Mouse (Mus musculus): ENCODE data around the gene Ptpn21. TPM values are rescaled to one million over a fixed set of nuclear protein-coding genes. Genes with fewer than 3 reads are reported as not detected.

Ptpn21 gene
- polyA plus RNA-seq, 1 experiment from 2014 or later = 3.7 TPM

DNA sequence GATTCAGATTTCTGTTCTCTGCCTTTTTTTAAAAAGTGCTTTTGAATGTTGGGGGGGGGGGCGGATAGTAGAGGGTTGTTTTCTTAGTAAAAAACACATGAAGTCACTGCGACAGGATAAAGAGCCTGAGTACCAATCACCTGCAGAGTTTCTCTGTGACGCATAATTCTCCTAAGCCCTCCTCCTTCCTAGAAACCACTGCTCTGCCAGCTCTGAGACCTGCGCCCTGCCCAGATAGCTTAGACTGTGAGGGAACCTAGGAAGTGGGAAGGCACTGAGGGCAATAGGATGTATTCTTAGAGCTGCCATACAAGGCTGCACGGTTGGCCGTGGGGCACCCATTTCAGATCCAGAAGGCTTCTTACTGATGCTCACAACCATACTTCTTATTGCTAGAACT lies 24.4 kb downstream of the Ptpn21 start:
- no peak overlapping the region for H3K4me2 ChIP-seq (ENCODE audit: low read length)
- no peaks in the 10 kb centered on the region for H3K36me3 ChIP-seq (ENCODE audit: control insufficient read depth, insufficient read depth, low read length)
- 75% methylated on average over 6 of the region's 6 CpGs for WGBS
- no peaks in the 10 kb centered on the region for H3K27me3 ChIP-seq (replicated peaks; ENCODE audit: control insufficient read depth, insufficient read depth, low read length)
- no peaks in the 10 kb centered on the region for H3K4me1 ChIP-seq (ENCODE audit: control insufficient read depth, insufficient read depth, low read depth, low read length)
- ATAC-seq = no peak
- H3K9me3 ChIP-seq (ENCODE audit: control insufficient read depth, low read length) = no peaks in the 10 kb centered on the region
- H3K9ac ChIP-seq (ENCODE audit: low read depth, low read length) = no peak overlapping the region
- H3K4me3 ChIP-seq (ENCODE audit: low read length) = no peak overlapping the region
- no peak overlapping the region for H3K27ac ChIP-seq (ENCODE audit: low read depth, low read length)

DNA sequence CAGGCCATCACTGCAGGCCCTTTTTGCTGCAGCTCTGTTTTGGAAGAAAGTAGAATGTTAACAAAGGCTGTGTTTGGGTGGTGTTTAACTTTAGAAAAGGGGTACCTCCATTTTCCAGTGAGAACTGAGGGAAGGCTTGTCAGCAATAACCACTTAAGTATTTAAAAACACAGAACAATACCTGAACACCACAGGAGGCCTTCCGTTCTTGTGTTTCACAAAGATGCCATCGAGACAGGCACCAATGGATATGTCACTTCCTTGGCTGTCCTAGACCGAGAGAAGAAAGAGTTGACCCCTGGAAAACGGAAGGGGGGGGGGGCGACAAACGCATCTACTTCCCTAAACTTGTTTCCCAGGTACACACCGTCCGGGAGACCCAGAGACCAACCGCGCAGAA lies 33.2 kb downstream of the Ptpn21 start:
- Histone ChIP-seq H3K4me2 (ENCODE audit: low read length) (no peak overlapping the region), H3K27me3 (replicated peaks; ENCODE audit: control insufficient read depth, insufficient read depth, low read length) (no peaks in the 10 kb centered on the region), H3K9ac (ENCODE audit: low read depth, low read length) (no peak overlapping the region), H3K36me3 (ENCODE audit: control insufficient read depth, insufficient read depth, low read length) (0 out of 2 replicates have a peak, but pooled peaks cover 3% of the 10 kb centered on the region), H3K9me3 (ENCODE audit: control insufficient read depth, low read length) (no peaks in the 10 kb centered on the region), H3K4me3 (ENCODE audit: low read length) (no peak overlapping the region), H3K4me1 (ENCODE audit: control insufficient read depth, insufficient read depth, low read depth, low read length) (no peaks in the 10 kb centered on the region), H3K27ac (ENCODE audit: low read depth, low read length) (no peak overlapping the region)
- ATAC-seq = no peak
- WGBS = 66% methylated on average over 10 of the region's 10 CpGs

DNA sequence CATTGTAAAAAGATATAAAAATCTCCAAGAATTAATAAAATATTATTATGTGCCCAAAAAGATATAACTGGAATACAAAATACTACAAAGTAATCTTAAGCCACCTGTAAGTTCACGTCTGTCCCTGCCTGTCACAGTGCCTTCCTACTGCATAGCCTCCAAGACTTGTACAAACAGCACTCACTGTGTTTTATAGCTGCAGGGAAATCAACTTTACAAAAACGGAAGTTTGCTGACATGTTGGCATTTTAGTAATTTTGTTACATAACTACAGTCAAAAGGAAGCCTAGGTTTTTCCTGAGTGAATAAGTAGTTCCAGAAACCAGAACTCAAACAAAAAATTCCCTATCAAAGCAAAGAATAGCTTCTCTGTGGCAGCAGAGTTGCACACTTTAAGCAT lies 33.7 kb downstream of the Ptpn21 start:
- 0 out of 2 replicates have a peak, but pooled peaks cover 3% of the 10 kb centered on the region for H3K36me3 ChIP-seq (ENCODE audit: control insufficient read depth, insufficient read depth, low read length)
- H3K27ac ChIP-seq (ENCODE audit: low read depth, low read length) = no peak overlapping the region
- H3K4me1 ChIP-seq (ENCODE audit: control insufficient read depth, insufficient read depth, low read depth, low read length) = no peaks in the 10 kb centered on the region
- no peaks in the 10 kb centered on the region for H3K9me3 ChIP-seq (ENCODE audit: control insufficient read depth, low read length)
- 86% methylated on average over 2 of the region's 2 CpGs for WGBS
- no peaks in the 10 kb centered on the region for H3K27me3 ChIP-seq (replicated peaks; ENCODE audit: control insufficient read depth, insufficient read depth, low read length)
- no peak overlapping the region for H3K4me3 ChIP-seq (ENCODE audit: low read length)
- ATAC-seq = no peak
- H3K4me2 ChIP-seq (ENCODE audit: low read length) = no peak overlapping the region
- no peak overlapping the region for H3K9ac ChIP-seq (ENCODE audit: low read depth, low read length)

DNA sequence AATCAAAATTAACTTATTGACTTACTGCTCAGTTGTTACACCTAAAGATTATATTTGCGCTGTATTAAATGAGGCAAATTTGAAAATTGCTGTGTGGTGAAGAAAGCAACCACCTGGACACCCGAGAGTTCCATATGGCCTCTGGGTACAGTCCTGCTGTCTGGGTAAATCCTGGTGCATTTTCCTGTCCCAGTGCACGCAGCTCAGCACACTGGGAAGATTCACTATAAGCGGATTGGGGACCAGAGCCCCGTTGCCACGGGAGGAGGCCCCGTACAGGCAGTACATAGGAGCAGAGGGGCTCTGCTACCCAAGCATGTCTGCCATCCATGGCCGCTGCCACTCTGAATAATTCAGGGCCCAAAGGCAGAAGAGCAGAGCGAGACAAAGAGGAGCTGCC lies 35.6 kb downstream of the Ptpn21 start:
- Histone ChIP-seq H3K27me3 (replicated peaks; ENCODE audit: control insufficient read depth, insufficient read depth, low read length) (no peaks in the 10 kb centered on the region), H3K9me3 (ENCODE audit: control insufficient read depth, low read length) (no peaks in the 10 kb centered on the region), H3K4me3 (ENCODE audit: low read length) (no peak overlapping the region), H3K4me1 (ENCODE audit: control insufficient read depth, insufficient read depth, low read depth, low read length) (no peaks in the 10 kb centered on the region), H3K4me2 (ENCODE audit: low read length) (no peak overlapping the region), H3K9ac (ENCODE audit: low read depth, low read length) (no peak overlapping the region), H3K36me3 (ENCODE audit: control insufficient read depth, insufficient read depth, low read length) (0 out of 2 replicates have a peak, but pooled peaks cover 6% of the 10 kb centered on the region), H3K27ac (ENCODE audit: low read depth, low read length) (no peak overlapping the region)
- no peak for ATAC-seq
- WGBS = 69% methylated on average over 9 of the region's 9 CpGs

DNA sequence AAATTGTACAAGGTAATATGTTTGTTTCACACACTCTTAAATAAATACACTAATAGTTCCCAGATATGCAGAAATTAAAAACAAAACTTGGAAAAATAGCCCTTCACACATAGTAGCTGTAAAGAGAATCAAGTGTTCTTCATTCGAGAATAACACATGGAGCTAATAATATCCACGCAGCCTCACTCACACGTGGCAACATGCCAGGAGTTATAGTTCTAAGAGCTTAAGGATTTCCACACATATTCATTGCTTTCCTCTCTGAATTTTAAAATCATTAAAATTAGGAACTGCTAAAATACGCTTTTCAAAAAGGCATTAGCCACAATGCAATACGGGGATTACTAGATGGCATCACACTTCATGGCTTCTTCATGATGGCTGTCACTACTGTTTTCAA lies 40.0 kb downstream of the Ptpn21 start:
- Histone ChIP-seq H3K9me3 (ENCODE audit: control insufficient read depth, low read length) (no peaks in the 10 kb centered on the region), H3K4me2 (ENCODE audit: low read length) (no peak overlapping the region), H3K27me3 (replicated peaks; ENCODE audit: control insufficient read depth, insufficient read depth, low read length) (no peaks in the 10 kb centered on the region), H3K4me3 (ENCODE audit: low read length) (no peak overlapping the region), H3K4me1 (ENCODE audit: control insufficient read depth, insufficient read depth, low read depth, low read length) (no peaks in the 10 kb centered on the region), H3K36me3 (ENCODE audit: control insufficient read depth, insufficient read depth, low read length) (peaks cover 3% of the 10 kb centered on the region; the same call in 1 of the 2 replicates), H3K27ac (ENCODE audit: low read depth, low read length) (no peak overlapping the region), H3K9ac (ENCODE audit: low read depth, low read length) (no peak overlapping the region)
- ATAC-seq = no peak
- 79% methylated on average over 5 of the region's 5 CpGs for WGBS

DNA sequence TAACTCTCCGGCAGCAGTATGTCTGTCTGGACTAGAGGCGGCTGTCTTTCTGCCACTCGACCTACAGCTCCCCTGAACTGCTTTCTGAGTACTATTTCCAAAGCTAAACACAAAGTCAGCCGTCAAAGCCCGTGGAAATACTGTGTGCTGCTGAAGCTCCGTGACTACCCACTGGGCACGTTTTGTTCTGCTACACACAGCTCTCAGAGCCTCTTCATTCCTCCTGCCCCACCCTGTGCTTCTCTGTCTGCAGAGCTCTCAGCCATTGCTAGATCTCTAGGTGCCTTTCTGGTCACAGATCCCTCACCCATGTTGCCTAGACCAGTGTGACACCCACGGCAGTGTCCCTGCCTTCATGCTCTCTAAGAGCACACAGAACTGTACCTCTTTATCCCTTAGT lies 47.0 kb downstream of the Ptpn21 start:
- Histone ChIP-seq H3K4me2 (ENCODE audit: low read length) (no peak overlapping the region), H3K9me3 (ENCODE audit: control insufficient read depth, low read length) (no peaks in the 10 kb centered on the region), H3K4me1 (ENCODE audit: control insufficient read depth, insufficient read depth, low read depth, low read length) (no peaks in the 10 kb centered on the region), H3K27ac (ENCODE audit: low read depth, low read length) (no peak overlapping the region), H3K4me3 (ENCODE audit: low read length) (no peak overlapping the region), H3K27me3 (replicated peaks; ENCODE audit: control insufficient read depth, insufficient read depth, low read length) (no peaks in the 10 kb centered on the region), H3K9ac (ENCODE audit: low read depth, low read length) (no peak overlapping the region), H3K36me3 (ENCODE audit: control insufficient read depth, insufficient read depth, low read length) (no peaks in the 10 kb centered on the region; the same call in 1 of the 2 replicates)
- WGBS = 81% methylated on average over 8 of the region's 8 CpGs
- ATAC-seq = no peak

DNA sequence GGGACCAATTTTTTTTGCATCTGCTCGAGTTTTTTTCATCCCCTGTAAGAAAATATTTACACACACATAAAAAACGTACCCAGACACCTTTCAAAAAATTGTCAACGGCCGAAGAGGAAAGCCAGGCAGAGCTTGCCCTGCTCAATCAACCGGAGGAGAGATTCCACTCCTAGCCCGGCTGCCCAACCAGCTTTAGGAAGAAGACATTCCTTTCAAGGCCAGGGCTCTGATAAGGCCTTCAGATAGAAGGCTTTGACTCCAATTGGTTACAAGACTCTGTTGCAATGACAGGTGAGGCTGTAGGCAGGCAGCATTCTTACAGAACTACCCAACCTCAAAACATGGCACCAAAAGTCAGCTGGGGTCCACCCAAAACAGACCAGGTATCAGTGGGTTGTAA lies 53.6 kb downstream of the Ptpn21 start:
- WGBS = 84% methylated on average over 6 of the region's 6 CpGs
- Histone ChIP-seq H3K4me2 (ENCODE audit: low read length) (no peak overlapping the region), H3K4me3 (ENCODE audit: low read length) (no peak overlapping the region), H3K9ac (ENCODE audit: low read depth, low read length) (no peak overlapping the region), H3K36me3 (ENCODE audit: control insufficient read depth, insufficient read depth, low read length) (peaks cover 2% of the 10 kb centered on the region), H3K27ac (ENCODE audit: low read depth, low read length) (no peak overlapping the region), H3K4me1 (ENCODE audit: control insufficient read depth, insufficient read depth, low read depth, low read length) (no peaks in the 10 kb centered on the region), H3K27me3 (replicated peaks; ENCODE audit: control insufficient read depth, insufficient read depth, low read length) (no peaks in the 10 kb centered on the region), H3K9me3 (ENCODE audit: control insufficient read depth, low read length) (no peaks in the 10 kb centered on the region)
- no peak for ATAC-seq

DNA sequence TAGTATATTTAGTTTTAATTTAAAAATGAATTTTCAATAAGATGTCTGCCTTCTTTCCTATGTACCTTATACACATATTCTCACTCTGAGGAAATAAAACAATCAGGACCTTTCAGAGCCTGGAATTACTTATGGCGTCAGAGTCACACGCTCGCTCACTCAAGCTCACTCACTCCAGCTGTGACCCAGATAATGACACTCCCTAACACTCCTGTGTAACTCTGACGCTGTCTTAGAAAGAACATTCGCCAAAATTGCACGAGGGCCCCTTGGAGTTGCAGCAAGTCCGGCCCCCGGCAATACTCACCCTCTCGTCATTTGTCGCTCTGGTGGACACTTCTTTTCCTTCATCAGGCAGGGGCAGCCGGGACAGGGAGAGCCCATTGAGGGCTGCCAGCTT lies 54.0 kb downstream of the Ptpn21 start:
- no peak overlapping the region for H3K27ac ChIP-seq (ENCODE audit: low read depth, low read length)
- H3K4me2 ChIP-seq (ENCODE audit: low read length) = no peak overlapping the region
- H3K9me3 ChIP-seq (ENCODE audit: control insufficient read depth, low read length) = no peaks in the 10 kb centered on the region
- ATAC-seq = no peak
- 80% methylated on average over 11 of the region's 11 CpGs for WGBS
- no peaks in the 10 kb centered on the region for H3K4me1 ChIP-seq (ENCODE audit: control insufficient read depth, insufficient read depth, low read depth, low read length)
- H3K4me3 ChIP-seq (ENCODE audit: low read length) = no peak overlapping the region
- no peaks in the 10 kb centered on the region for H3K27me3 ChIP-seq (replicated peaks; ENCODE audit: control insufficient read depth, insufficient read depth, low read length)
- no peak overlapping the region for H3K9ac ChIP-seq (ENCODE audit: low read depth, low read length)
- peaks cover 2% of the 10 kb centered on the region for H3K36me3 ChIP-seq (ENCODE audit: control insufficient read depth, insufficient read depth, low read length)

DNA sequence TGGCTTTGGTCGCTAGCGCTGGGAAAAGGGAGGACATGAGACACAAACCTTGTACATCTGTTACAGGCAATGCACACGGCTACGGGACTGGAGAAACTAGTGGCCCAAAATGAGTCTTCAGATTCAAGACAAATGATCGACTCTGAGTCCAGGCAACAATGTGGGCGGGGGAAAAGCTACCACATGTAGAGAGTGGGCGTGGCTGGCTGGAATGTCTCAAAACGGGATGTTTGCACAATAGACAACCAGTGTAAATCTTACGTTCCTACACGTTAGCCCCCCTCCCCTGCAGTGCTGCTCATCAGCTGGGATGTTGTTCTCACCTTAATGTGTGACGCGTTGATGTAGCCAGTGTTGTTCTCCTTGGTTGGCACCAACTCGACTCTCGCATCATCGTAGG lies 55.0 kb downstream of the Ptpn21 start:
- Histone ChIP-seq H3K9ac (ENCODE audit: low read depth, low read length) (no peak overlapping the region), H3K9me3 (ENCODE audit: control insufficient read depth, low read length) (no peaks in the 10 kb centered on the region), H3K4me2 (ENCODE audit: low read length) (no peak overlapping the region), H3K4me3 (ENCODE audit: low read length) (no peak overlapping the region), H3K36me3 (ENCODE audit: control insufficient read depth, insufficient read depth, low read length) (peaks cover 2% of the 10 kb centered on the region), H3K27me3 (replicated peaks; ENCODE audit: control insufficient read depth, insufficient read depth, low read length) (no peaks in the 10 kb centered on the region), H3K27ac (ENCODE audit: low read depth, low read length) (no peak overlapping the region), H3K4me1 (ENCODE audit: control insufficient read depth, insufficient read depth, low read depth, low read length) (no peaks in the 10 kb centered on the region)
- ATAC-seq = no peak
- WGBS = 83% methylated on average over 15 of the region's 15 CpGs

DNA sequence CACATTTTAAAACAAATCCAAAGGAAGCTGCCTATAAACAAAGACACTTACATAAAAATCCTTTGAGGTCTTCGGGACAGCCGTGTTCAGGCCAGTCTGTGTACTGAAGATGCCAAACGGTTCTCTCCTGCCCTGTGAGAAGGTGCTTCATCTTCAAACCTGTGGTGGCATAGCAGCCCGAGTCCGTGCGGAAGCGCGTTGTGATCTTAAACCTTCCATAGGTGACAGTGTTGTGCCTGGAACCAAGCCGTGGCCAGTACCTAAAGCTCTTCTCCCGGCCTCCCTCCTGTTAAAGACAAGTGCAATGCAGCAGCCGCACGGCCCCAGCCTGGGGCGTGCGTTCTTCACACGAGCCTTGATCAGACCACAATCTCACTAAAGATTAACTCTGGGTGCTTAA lies 57.3 kb downstream of the Ptpn21 start:
- 91% methylated on average over 15 of the region's 15 CpGs for WGBS
- Histone ChIP-seq H3K27ac (ENCODE audit: low read depth, low read length) (no peak overlapping the region), H3K36me3 (ENCODE audit: control insufficient read depth, insufficient read depth, low read length) (peaks cover 2% of the 10 kb centered on the region), H3K9me3 (ENCODE audit: control insufficient read depth, low read length) (no peaks in the 10 kb centered on the region), H3K4me2 (ENCODE audit: low read length) (no peak overlapping the region), H3K4me3 (ENCODE audit: low read length) (no peak overlapping the region), H3K9ac (ENCODE audit: low read depth, low read length) (no peak overlapping the region), H3K4me1 (ENCODE audit: control insufficient read depth, insufficient read depth, low read depth, low read length) (no peaks in the 10 kb centered on the region), H3K27me3 (replicated peaks; ENCODE audit: control insufficient read depth, insufficient read depth, low read length) (no peaks in the 10 kb centered on the region)
- no peak for ATAC-seq
